Mouse (Mus musculus) cerebellum, postnatal 25 days (tissue): ENCODE measurements around the gene Rhox2a.
"Not testable (repeated sequence)": the region's sequence is repeated elsewhere in the genome, so short reads cannot be mapped to it uniquely, and the experiment has no call there.

ENCODE experiments used
- DNase-seq, 2 experiments: peaks; one replicate each; pipeline ENCODE4 v3.0.0; 2021; ENCODE audit warnings: mixed read lengths in 2 of 2

Gene Rhox2a

DNA sequence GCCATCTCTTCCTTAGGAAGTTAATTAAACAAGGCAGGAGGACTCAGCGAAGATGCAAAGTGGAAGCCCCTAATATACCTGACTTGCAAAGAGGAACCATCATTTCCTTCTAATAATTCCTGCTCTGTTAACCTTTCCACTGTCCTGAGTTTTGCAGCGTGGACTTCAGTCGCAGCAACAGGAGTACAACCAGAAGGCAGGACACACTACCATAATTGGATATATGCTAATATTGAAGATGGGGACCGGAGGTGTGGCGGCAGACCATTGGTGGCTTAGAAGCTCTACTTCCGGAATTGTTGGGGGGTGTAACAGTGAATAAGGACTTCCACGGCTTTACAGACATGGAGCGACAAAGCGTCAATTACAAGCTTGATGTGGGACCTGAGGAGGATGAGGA lies at the start of gene Rhox2a:
Gene Rhox2a, plus strand, starts transcription at position 301 of the 400 bp plus-strand sequence.
- DNase-seq, result not testable (repeated sequence)

DNA sequence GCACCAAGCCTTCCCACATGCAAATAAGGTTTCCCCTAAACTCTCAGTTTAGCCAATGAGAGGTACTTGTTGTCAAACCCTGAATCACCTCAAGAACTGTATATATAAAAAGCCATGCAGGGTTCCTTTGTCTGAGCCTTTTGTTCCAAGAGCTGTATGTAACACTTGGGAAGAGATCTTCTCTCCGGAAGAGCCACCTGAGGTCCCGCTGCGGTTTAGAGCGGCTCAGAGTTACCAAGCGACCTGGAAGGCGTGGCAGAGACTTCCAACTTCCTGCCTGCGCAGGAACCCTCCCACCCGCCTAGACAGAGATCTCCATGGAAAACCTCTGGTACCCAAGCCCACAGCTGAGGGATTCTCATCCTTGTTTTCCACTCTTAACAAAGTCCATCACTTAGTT lies 46.1 kb upstream of the Rhox2a start:
- no peak for DNase-seq

DNA sequence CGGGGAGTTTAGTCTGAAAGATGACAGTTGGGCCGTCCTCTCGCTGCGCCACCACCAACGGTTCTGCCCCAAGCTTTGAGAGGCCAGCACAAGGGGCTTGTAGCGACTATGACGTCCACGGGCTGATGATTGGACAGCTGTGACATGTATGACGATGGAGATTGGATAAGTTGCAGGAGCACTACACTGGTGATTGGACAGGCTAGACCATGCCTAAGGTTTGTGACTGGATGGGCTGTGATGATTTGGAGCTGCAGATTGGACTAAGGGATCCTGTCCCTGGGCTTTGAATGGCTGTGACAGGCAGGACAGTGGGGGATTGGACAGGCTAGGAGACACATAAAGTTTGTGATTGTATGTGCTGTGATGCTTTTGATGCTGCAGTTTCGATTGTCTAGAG lies 33.8 kb upstream of the Rhox2a start, which contains the start of gene Gm9:
Gene Gm9, minus strand, starts transcription at position 101 of the 400 bp plus-strand sequence.
- DNase-seq, result no peak

DNA sequence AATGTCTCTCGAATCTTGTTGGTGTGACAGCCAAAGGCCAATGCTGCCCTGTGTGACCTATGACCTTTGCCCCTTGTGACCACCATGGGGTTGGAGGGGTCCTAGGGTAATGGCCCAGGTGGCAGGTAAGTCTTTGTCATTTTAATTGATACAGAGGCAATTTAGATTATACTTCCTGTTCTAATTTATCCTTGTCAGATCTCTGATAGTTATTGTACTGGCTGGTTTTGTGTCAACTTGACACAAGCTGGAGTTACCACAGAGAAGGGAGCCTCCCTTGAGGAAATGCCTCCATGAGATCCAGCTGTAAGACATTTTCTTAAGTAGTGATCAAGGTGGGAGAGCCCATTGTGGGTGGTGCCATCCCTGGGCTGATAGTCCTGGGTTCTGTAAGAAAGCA lies 22.6 kb upstream of the Rhox2a start, which contains the start of gene Rhox1:
Gene Rhox1, minus strand, starts transcription at position 101 of the 400 bp plus-strand sequence.
- not testable (repeated sequence) for DNase-seq

DNA sequence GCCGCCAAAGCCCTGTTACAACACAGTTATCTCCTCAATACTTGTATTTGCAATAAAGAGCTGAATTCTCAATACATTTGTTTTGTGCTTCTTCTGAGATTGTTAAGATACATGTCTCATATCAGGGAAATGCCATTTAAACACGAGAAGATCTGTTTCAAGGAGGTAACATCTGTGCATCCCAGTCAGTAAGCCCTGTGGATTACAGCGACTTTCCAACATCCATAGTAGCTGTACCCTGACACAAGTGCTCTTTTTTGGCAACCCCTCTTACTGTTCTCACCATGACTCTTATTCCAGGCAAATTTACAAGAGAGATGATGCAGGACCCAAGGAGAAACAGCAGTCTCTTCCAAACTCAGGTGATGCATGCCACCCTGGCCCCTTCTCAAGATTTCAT lies 4.8 kb downstream of the Rhox2a start, which contains the start of gene Rhox3a:
Gene Rhox3a, plus strand, starts transcription at position 301 of the 400 bp plus-strand sequence.
- not testable (repeated sequence) for DNase-seq

DNA sequence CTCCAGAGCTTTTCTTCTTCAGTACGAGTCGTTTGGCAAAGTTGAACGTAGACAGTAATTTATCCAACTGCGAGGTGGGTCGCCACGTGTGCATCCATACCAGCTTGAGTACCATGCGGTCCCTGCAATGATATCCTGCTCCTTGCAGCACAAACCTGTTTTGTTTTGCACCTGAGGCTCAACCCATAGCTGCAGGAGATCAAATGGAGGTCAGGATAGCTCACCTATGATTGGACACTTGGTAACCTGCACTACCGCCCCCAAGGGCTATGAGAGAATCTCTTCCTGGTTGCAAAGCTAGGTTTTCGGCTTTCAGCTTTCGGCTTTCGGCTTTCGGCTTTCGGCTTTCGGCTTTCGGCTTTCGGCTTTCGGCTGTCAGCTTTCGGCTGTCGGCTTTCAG lies 20.3 kb downstream of the Rhox2a start, which contains the start of gene Rhox4a:
Gene Rhox4a, plus strand, starts transcription at position 301 of the 400 bp plus-strand sequence.
- DNase-seq, result not testable (repeated sequence)
